Mouse (Mus musculus) limb, embryonic 12.5 days (tissue): ENCODE measurements at regions not wholly inside any gene's neighbourhood (a gene's known extent, or its start where the extent isn't known, plus 50 kb on each side); places are given as distances from the start of the nearest gene placed in this dataset.

Experiments used
- ATAC-seq: fragments of 200-750 bp; cut with Nextera tagmentation; 2 replicates; pipeline ENCODE4 v1.8.0; 2017; ENCODE audit warnings: low read depth, moderate TSS enrichment; ENCODE audit not compliant: insufficient number of reproducible peaks, insufficient read depth, low FRiP score, low TSS enrichment
- H3K27ac ChIP-seq: fragments of 300-500 bp; sonication (generic); 2 replicates; pipeline ENCODE4 v1.5.1; 2016; ENCODE audit warnings: mild to moderate bottlenecking, moderate library complexity
- H3K27me3 ChIP-seq: fragments of 300-500 bp; sonication (generic); 2 replicates; pipeline ENCODE4 v1.6.1; 2016; ENCODE audit warnings: mild to moderate bottlenecking, moderate library complexity
- H3K36me3 ChIP-seq: fragments of 300-500 bp; sonication (generic); 2 replicates; pipeline ENCODE4 v1.6.1; 2016; ENCODE audit warnings: mild to moderate bottlenecking, moderate library complexity
- H3K4me1 ChIP-seq: fragments of 300-500 bp; sonication (generic); replicated peaks from 2 replicates; pipeline ENCODE4 v1.6.1; 2016
- H3K4me2 ChIP-seq: fragments of 300-500 bp; sonication (generic); 2 replicates; pipeline ENCODE4 v1.6.1; 2016; ENCODE audit warnings: mild to moderate bottlenecking, moderate library complexity
- H3K4me3 ChIP-seq: fragments of 300-500 bp; sonication (generic); replicated peaks from 2 replicates; pipeline ENCODE4 v1.5.1; 2016; ENCODE audit warnings: mild to moderate bottlenecking
- H3K9ac ChIP-seq: fragments of 300-500 bp; sonication (generic); replicated peaks from 2 replicates; pipeline ENCODE4 v1.6.1; 2016; ENCODE audit warnings: mild to moderate bottlenecking, moderate library complexity
- H3K9me3 ChIP-seq: fragments of 300-500 bp; sonication (generic); 2 replicates; pipeline ENCODE4 v1.6.1; 2016; ENCODE audit warnings: mild to moderate bottlenecking, moderate library complexity
- whole genome bisulfite sequencing: fragments of 180-500 bp; shearing (Covaris S2); methylation state at CpG from one replicate; pipeline ENCODE4 v1.1.7; 2016; 5-methylcytosine and 5-hydroxymethylcytosine counted together

DNA sequence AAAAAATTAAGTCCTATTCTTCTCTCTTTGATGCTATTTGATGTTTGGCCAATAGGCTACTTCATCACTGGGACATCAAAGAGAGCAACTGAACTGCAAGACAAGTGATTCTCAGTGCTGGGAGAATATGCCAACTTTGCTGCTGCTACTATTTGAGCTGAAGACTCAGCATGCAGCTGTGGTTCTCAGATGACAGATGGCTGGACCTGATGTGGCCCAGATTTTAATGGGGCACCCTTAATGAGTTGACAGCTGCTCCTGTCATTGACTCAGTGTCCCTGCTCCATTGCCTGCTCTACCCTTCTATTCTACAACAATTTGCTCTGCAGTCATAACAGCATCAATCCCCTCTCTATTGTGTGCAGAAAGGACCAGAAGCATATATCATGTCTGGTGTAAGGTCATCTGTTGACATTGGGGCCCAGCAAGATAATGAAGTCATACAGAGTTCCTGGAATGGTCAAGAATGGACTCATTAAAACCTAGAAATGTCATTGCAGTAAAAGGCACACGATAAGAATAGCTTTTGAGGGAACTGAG lies 231.1 kb upstream of the Auts2 start:
- WGBS, result 80% methylated on average over 1 of the region's 1 CpGs

DNA sequence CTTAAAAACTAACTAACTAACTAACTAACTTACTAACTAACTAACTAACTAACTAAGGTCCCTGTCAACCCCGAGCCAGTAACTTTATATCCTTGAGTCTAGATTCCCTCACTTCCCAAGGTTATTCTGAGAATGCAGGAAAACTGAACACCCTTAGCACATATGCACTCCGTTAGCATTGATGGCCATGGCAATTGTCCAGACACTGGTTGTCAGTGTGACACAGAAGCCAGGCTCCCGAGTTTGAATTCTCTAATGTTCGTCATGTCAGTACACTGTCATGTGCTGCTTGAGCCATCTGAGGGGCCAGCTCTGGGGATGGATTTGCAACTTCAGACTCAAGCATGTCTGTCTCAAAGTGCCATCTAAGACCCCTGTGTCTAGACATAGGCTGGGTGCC lies 217.3 kb upstream of the Auts2 start:
- 48% methylated on average over 4 of the region's 4 CpGs for WGBS
- Histone ChIP-seq H3K4me2 (no peak overlapping the region), H3K27ac (no peak overlapping the region), H3K4me1 (0 out of 2 replicates have a peak, but pooled peaks cover 4% of the 10 kb centered on the region), H3K9ac (no peak overlapping the region), H3K27me3 (peaks cover 4% of the 10 kb centered on the region; the same call in 1 of the 2 replicates), H3K4me3 (no peak overlapping the region), H3K9me3 (no peaks in the 10 kb centered on the region), H3K36me3 (no peaks in the 10 kb centered on the region)
- ATAC-seq, result no peak

More for the DNA sequence above, 231.1 kb upstream of the Auts2 start:
- no peaks in the 10 kb centered on the region for H3K36me3 ChIP-seq
- H3K27ac ChIP-seq, result no peak overlapping the region
- H3K9me3 ChIP-seq, result no peaks in the 10 kb centered on the region
- no peak overlapping the region for H3K4me3 ChIP-seq
- no peak for ATAC-seq
- H3K27me3 ChIP-seq, result no peaks in the 10 kb centered on the region
- no peak overlapping the region for H3K9ac ChIP-seq
- H3K4me1 ChIP-seq, result no peaks in the 10 kb centered on the region
- H3K4me2 ChIP-seq, result no peak overlapping the region

DNA sequence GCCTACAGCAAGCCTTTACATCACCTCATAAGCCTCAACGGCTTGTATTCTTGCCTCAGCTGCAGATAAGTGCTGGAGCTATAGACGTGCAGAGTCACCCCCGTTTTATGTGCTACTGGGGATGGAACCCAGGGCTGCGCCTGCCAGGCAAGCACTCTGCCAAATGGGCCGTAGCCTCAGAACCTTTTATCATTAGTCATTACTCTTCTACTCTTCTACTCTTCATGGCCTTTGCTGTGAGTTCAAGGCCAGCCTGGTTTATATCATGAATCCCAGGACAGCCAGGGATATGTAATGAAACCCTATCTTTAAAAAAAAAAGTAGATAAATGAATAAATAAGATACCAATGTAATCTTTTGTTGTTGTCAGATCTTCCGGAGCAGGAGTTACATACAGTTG lies 216.6 kb upstream of the Auts2 start:
- H3K9me3 ChIP-seq, result no peaks in the 10 kb centered on the region
- no peak overlapping the region for H3K27ac ChIP-seq
- H3K9ac ChIP-seq, result no peak overlapping the region
- H3K27me3 ChIP-seq, result peaks cover 4% of the 10 kb centered on the region; the same call in 1 of the 2 replicates
- no peak overlapping the region for H3K4me2 ChIP-seq
- no peaks in the 10 kb centered on the region for H3K36me3 ChIP-seq
- H3K4me1 ChIP-seq, result 0 out of 2 replicates have a peak, but pooled peaks cover 4% of the 10 kb centered on the region
- 79% methylated on average over 6 of the region's 6 CpGs for WGBS
- H3K4me3 ChIP-seq, result no peak overlapping the region
- no peak for ATAC-seq

DNA sequence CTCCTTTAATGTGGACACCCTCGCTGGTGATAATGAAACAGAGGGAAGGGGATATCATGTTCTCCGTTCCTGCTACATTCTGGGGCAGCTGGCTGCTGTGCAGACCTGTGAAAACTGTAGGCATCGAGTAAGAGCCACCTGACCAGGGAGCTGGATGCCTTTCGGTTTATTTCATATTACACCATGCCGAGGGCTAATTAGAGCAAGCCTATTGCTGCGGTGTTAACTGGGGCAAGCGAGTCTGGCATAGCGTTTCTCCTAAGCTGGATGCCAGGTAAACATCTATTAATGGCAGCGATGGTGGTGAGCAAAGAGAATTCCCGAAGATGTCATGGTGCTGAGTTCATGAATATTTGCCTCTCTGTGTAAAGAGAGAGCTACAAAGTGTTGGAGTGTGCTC lies 215.8 kb upstream of the Auts2 start:
- no peak for ATAC-seq
- H3K36me3 ChIP-seq, result no peaks in the 10 kb centered on the region
- WGBS, result 75% methylated on average over 10 of the region's 10 CpGs
- H3K9ac ChIP-seq, result no peak overlapping the region
- no peak overlapping the region for H3K4me3 ChIP-seq
- H3K27ac ChIP-seq, result no peak overlapping the region
- H3K4me2 ChIP-seq, result no peak overlapping the region
- no peaks in the 10 kb centered on the region for H3K9me3 ChIP-seq
- peaks cover 4% of the 10 kb centered on the region; the same call in 1 of the 2 replicates for H3K27me3 ChIP-seq
- 0 out of 2 replicates have a peak, but pooled peaks cover 4% of the 10 kb centered on the region for H3K4me1 ChIP-seq

GRCm38 (mm10) chr5:132737966-132738365 lies 194.8 kb upstream of the Auts2 start:
- 83% methylated on average over 5 of the region's 5 CpGs for whole genome bisulfite sequencing
- ATAC-seq, result no peak
- H3K27me3 ChIP-seq, result no peaks in the 10 kb centered on the region
- no peaks in the 10 kb centered on the region for H3K36me3 ChIP-seq
- no peaks in the 10 kb centered on the region for H3K9me3 ChIP-seq
- no peak overlapping the region for H3K4me3 ChIP-seq
- no peak overlapping the region for H3K4me2 ChIP-seq
- no peak overlapping the region for H3K27ac ChIP-seq
- no peak overlapping the region for H3K9ac ChIP-seq
- H3K4me1 ChIP-seq, result no peaks in the 10 kb centered on the region

GRCm38 (mm10) chr5:132728689-132729189 lies 185.6 kb upstream of the Auts2 start:
- 64% methylated on average over 10 of the region's 10 CpGs for WGBS

DNA sequence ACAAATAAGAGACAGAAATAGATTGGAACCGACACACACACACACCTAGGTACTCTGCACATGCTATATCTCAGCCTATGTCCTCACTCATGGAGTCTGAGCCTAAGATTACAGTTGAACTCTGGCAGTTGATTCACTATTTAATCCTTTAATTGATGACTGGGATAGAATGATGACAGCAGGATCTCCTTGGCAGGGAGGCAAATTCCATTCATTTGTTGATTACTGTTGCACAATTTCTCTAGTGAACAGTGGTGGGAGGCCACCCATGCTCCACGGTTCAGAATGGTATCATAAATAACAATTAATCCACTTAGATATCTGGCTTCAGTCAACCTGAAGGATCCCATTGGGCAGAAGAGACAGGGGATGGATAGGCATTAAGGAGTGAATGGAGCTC lies 181.3 kb upstream of the Auts2 start:
- Histone ChIP-seq H3K4me1 (no peaks in the 10 kb centered on the region), H3K4me2 (no peak overlapping the region), H3K4me3 (no peak overlapping the region), H3K27me3 (peaks cover 2% of the 10 kb centered on the region; the same call in 1 of the 2 replicates), H3K9ac (no peak overlapping the region), H3K27ac (no peak overlapping the region), H3K9me3 (no peaks in the 10 kb centered on the region; the same call in 1 of the 2 replicates), H3K36me3 (no peaks in the 10 kb centered on the region)
- 79% methylated on average over 2 of the region's 2 CpGs for WGBS
- ATAC-seq, result no peak

More at GRCm38 (mm10) chr5:132728689-132729189, 185.6 kb upstream of the Auts2 start:
- no peaks in the 10 kb centered on the region for H3K36me3 ChIP-seq
- H3K4me3 ChIP-seq, result no peak overlapping the region
- H3K27me3 ChIP-seq, result peaks cover 1% of the 10 kb centered on the region; the same call in 1 of the 2 replicates
- H3K4me2 ChIP-seq, result no peak overlapping the region
- H3K4me1 ChIP-seq, result no peaks in the 10 kb centered on the region
- H3K9ac ChIP-seq, result no peak overlapping the region
- no peak overlapping the region for H3K27ac ChIP-seq
- no peaks in the 10 kb centered on the region; the same call in 1 of the 2 replicates for H3K9me3 ChIP-seq
- no peak for ATAC-seq

DNA sequence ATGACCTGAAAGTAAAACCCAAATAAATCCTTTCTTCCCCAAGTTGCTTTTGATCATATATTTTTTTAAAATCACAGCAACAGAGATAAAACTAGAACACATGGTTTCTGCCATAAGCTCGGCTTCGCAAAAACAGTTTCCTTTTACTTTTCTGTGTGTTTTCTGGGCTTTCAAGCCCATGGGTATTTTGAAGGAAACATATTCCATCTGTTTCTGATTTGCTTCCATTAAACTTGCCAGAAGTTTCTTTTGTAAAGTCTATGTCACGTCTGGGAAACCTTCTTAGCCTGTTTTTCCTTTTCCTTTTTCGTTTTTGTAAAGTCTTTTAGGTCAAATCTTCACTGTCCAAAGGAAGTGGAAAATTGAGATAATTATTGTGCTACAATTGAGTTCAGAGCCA lies 167.2 kb upstream of the Auts2 start:
- H3K4me3 ChIP-seq, result no peak overlapping the region
- no peaks in the 10 kb centered on the region for H3K36me3 ChIP-seq
- H3K9ac ChIP-seq, result no peak overlapping the region
- H3K4me2 ChIP-seq, result no peak overlapping the region
- no peaks in the 10 kb centered on the region for H3K4me1 ChIP-seq
- no peak for ATAC-seq
- no peaks in the 10 kb centered on the region for H3K27me3 ChIP-seq
- 0 out of 2 replicates have a peak overlapping the region, but pooled peaks have one; percentile 47 for H3K27ac ChIP-seq
- WGBS, result 29% methylated on average over 4 of the region's 4 CpGs
- H3K9me3 ChIP-seq, result peaks cover 6% of the 10 kb centered on the region; the same call in 1 of the 2 replicates

DNA sequence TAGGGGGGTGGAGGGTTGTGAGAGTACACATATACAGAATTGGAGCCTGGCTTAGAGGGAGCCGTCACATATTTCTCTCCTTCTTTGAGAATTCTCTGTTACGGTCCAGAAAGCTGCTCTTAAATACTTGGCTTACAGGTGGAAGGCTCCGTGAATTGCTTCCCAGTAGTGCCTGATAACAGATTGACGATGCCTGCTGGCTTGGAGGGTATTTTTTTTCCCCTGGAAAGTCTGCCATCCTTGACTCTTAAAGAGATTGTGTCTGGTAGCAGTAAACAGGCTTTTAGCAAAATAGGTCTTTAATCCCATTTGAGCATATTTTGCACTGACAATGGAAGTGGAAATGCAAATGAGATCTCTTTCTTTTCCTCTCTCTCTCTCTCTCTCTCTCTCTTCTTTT lies 164.4 kb upstream of the Auts2 start:
- no peaks in the 10 kb centered on the region for H3K36me3 ChIP-seq
- no peak overlapping the region for H3K27ac ChIP-seq
- no peaks in the 10 kb centered on the region for H3K4me1 ChIP-seq
- no peak overlapping the region for H3K9ac ChIP-seq
- H3K4me2 ChIP-seq, result no peak overlapping the region
- H3K27me3 ChIP-seq, result no peaks in the 10 kb centered on the region
- WGBS, result 63% methylated on average over 4 of the region's 4 CpGs
- H3K9me3 ChIP-seq, result peaks cover 6% of the 10 kb centered on the region; the same call in 1 of the 2 replicates
- no peak for ATAC-seq
- H3K4me3 ChIP-seq, result no peak overlapping the region

DNA sequence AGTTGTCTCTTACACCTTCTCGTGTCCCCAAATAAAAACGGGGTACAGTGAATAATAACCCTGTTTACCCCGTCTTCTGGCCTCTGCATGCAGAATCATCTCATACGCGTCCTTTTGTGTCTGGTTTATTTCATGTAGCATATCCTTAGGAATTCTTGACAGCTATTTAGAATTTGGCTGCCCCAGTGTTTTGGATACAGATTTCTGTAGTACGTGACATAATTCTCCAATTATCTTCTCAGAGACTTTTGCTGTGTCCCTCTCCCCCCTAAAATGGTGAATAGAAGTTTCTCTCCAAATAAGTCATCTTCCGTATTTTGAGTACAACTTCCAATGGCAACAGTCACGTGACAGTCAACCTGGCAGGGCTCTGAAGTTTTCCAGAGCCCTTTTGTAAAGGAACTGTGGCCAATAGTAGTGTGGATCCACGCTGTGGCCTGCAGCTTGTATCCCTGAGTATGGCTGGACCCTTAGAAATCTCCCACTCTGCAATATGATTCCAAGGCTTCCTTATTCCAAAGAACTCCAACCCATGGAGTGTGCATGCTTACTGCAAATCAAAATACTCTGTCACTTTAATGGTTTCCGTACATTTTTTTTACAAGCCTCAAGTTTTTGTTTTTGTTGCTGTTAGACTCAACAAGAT lies 160.4 kb upstream of the Auts2 start:
- ATAC-seq, result no peak
- Histone ChIP-seq H3K27me3 (no peaks in the 10 kb centered on the region), H3K9me3 (no peaks in the 10 kb centered on the region), H3K4me2 (no peak overlapping the region), H3K27ac (no peak overlapping the region), H3K4me1 (no peaks in the 10 kb centered on the region), H3K36me3 (no peaks in the 10 kb centered on the region), H3K9ac (no peak overlapping the region), H3K4me3 (no peak overlapping the region)
- WGBS, result 80% methylated on average over 10 of the region's 10 CpGs

DNA sequence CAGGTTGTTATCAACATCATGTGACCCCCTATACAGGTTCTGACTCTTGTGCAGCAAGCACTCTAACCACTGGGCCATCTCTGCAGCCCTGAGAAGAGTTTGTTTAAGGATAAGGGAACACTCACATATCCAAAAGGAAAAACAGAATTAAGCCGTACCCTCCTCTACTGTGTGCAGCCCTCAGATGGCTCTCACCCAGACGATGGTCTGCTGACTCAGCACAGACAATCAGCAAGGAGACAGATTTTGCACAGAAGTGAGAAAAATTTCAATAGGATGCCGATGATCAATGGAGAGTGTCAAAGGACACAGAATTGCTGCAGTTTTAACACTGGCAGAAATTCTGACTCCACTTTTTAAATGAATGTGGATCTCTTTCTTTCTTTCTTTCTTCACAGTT lies 159.4 kb upstream of the Auts2 start:
- ATAC-seq, result no peak
- Histone ChIP-seq H3K27me3 (no peaks in the 10 kb centered on the region), H3K9me3 (no peaks in the 10 kb centered on the region), H3K9ac (no peak overlapping the region), H3K4me3 (no peak overlapping the region), H3K4me1 (no peaks in the 10 kb centered on the region), H3K4me2 (no peak overlapping the region), H3K36me3 (no peaks in the 10 kb centered on the region), H3K27ac (no peak overlapping the region)
- WGBS, result 76% methylated on average over 3 of the region's 3 CpGs
